Mouse (Mus musculus): Measurements from ENCODE around the gene Fam3b. TPM values are rescaled to one million over a fixed set of nuclear protein-coding genes. Genes with fewer than 3 reads are reported as not detected.

The Fam3b gene
- polyA plus RNA-seq, 1 experiment from 2014 or later, result not detected

GRCm38 (mm10) chr16:97503849-97504248, 10.8 kb downstream of the Fam3b start:
- no peak overlapping the region for H3K4me3 ChIP-seq (ENCODE audit: low read depth, low read length)
- no peak overlapping the region for H3K27ac ChIP-seq (ENCODE audit: low read depth, low read length)
- H3K4me2 ChIP-seq (ENCODE audit: low read depth), result no peak overlapping the region
- H3K9me3 ChIP-seq (ENCODE audit: control insufficient read depth, low read length), result no peaks in the 10 kb centered on the region
- no peaks in the 10 kb centered on the region for H3K4me1 ChIP-seq (ENCODE audit: control insufficient read depth, insufficient read depth, low read length)
- WGBS, result 92% methylated on average over 3 of the region's 3 CpGs
- no peak for ATAC-seq (ENCODE audit: insufficient read depth, low FRiP score, low TSS enrichment)
- H3K9ac ChIP-seq (ENCODE audit: low read length), result no peak overlapping the region
- no peaks in the 10 kb centered on the region for H3K27me3 ChIP-seq (ENCODE audit: control insufficient read depth, insufficient read depth, low read length)
- no peaks in the 10 kb centered on the region for H3K36me3 ChIP-seq (ENCODE audit: control insufficient read depth, insufficient read depth, low read length)
- no peak for DNase-seq (ENCODE audit: low spot score)

- Histone ChIP-seq H3K4me3 (ENCODE audit: low read depth, low read length) (no peak overlapping the region), H3K9ac (ENCODE audit: low read length) (no peak overlapping the region), H3K27ac (ENCODE audit: low read depth, low read length) (no peak overlapping the region), H3K4me1 (ENCODE audit: control insufficient read depth, insufficient read depth, low read length) (no peaks in the 10 kb centered on the region), H3K9me3 (ENCODE audit: control insufficient read depth, low read length) (no peaks in the 10 kb centered on the region), H3K27me3 (ENCODE audit: control insufficient read depth, insufficient read depth, low read length) (no peaks in the 10 kb centered on the region), H3K36me3 (ENCODE audit: control insufficient read depth, insufficient read depth, low read length) (no peaks in the 10 kb centered on the region), H3K4me2 (ENCODE audit: low read depth) (no peak overlapping the region)
- no peak for DNase-seq (ENCODE audit: low spot score)
- 89% methylated on average over 7 of the region's 7 CpGs for WGBS
- no peak for ATAC-seq (ENCODE audit: insufficient read depth, low FRiP score, low TSS enrichment)
Measured at GRCm38 (mm10) chr16:97500901-97501300, 13.7 kb downstream of the Fam3b start.

- no peaks in the 10 kb centered on the region for H3K4me1 ChIP-seq (ENCODE audit: control insufficient read depth, insufficient read depth, low read length)
- no peaks in the 10 kb centered on the region for H3K27me3 ChIP-seq (ENCODE audit: control insufficient read depth, insufficient read depth, low read length)
- ATAC-seq (ENCODE audit: insufficient read depth, low FRiP score, low TSS enrichment), result no peak
- DNase-seq (ENCODE audit: low spot score), result no peak
- H3K27ac ChIP-seq (ENCODE audit: low read depth, low read length), result no peak overlapping the region
- H3K9ac ChIP-seq (ENCODE audit: low read length), result no peak overlapping the region
- no peak overlapping the region for H3K4me3 ChIP-seq (ENCODE audit: low read depth, low read length)
- no peaks in the 10 kb centered on the region for H3K36me3 ChIP-seq (ENCODE audit: control insufficient read depth, insufficient read depth, low read length)
- H3K9me3 ChIP-seq (ENCODE audit: control insufficient read depth, low read length), result no peaks in the 10 kb centered on the region
- 95% methylated on average over 7 of the region's 7 CpGs for WGBS
- H3K4me2 ChIP-seq (ENCODE audit: low read depth), result no peak overlapping the region
Measured at GRCm38 (mm10) chr16:97499450-97499849, 15.2 kb downstream of the Fam3b start.

GRCm38 (mm10) chr16:97498139-97498538, 16.5 kb downstream of the Fam3b start:
- DNase-seq (ENCODE audit: low spot score) (no peak), ATAC-seq (ENCODE audit: insufficient read depth, low FRiP score, low TSS enrichment) (no peak)
- H3K27me3 ChIP-seq (ENCODE audit: control insufficient read depth, insufficient read depth, low read length), result no peaks in the 10 kb centered on the region
- no peak overlapping the region for H3K9ac ChIP-seq (ENCODE audit: low read length)
- no peak overlapping the region for H3K27ac ChIP-seq (ENCODE audit: low read depth, low read length)
- H3K4me2 ChIP-seq (ENCODE audit: low read depth), result no peak overlapping the region
- no peaks in the 10 kb centered on the region for H3K4me1 ChIP-seq (ENCODE audit: control insufficient read depth, insufficient read depth, low read length)
- no peaks in the 10 kb centered on the region for H3K9me3 ChIP-seq (ENCODE audit: control insufficient read depth, low read length)
- 88% methylated on average over 3 of the region's 3 CpGs for WGBS
- H3K4me3 ChIP-seq (ENCODE audit: low read depth, low read length), result no peak overlapping the region
- no peaks in the 10 kb centered on the region for H3K36me3 ChIP-seq (ENCODE audit: control insufficient read depth, insufficient read depth, low read length)

GRCm38 (mm10) chr16:97497682-97498081, 16.9 kb downstream of the Fam3b start:
- Histone ChIP-seq H3K4me1 (ENCODE audit: control insufficient read depth, insufficient read depth, low read length) (no peaks in the 10 kb centered on the region), H3K4me2 (ENCODE audit: low read depth) (no peak overlapping the region), H3K27ac (ENCODE audit: low read depth, low read length) (no peak overlapping the region), H3K36me3 (ENCODE audit: control insufficient read depth, insufficient read depth, low read length) (no peaks in the 10 kb centered on the region), H3K27me3 (ENCODE audit: control insufficient read depth, insufficient read depth, low read length) (no peaks in the 10 kb centered on the region), H3K9me3 (ENCODE audit: control insufficient read depth, low read length) (no peaks in the 10 kb centered on the region), H3K4me3 (ENCODE audit: low read depth, low read length) (no peak overlapping the region), H3K9ac (ENCODE audit: low read length) (no peak overlapping the region)
- DNase-seq (ENCODE audit: low spot score) (no peak), ATAC-seq (ENCODE audit: insufficient read depth, low FRiP score, low TSS enrichment) (no peak)
- WGBS, result 47% methylated on average over 5 of the region's 5 CpGs

GRCm38 (mm10) chr16:97496026-97496425, 18.6 kb downstream of the Fam3b start:
- H3K27me3 ChIP-seq (ENCODE audit: control insufficient read depth, insufficient read depth, low read length), result no peaks in the 10 kb centered on the region
- WGBS, result 50% methylated on average over 3 of the region's 3 CpGs
- no peak overlapping the region for H3K4me3 ChIP-seq (ENCODE audit: low read depth, low read length)
- H3K4me1 ChIP-seq (ENCODE audit: control insufficient read depth, insufficient read depth, low read length), result no peaks in the 10 kb centered on the region
- no peaks in the 10 kb centered on the region for H3K9me3 ChIP-seq (ENCODE audit: control insufficient read depth, low read length)
- H3K36me3 ChIP-seq (ENCODE audit: control insufficient read depth, insufficient read depth, low read length), result no peaks in the 10 kb centered on the region
- no peak for ATAC-seq (ENCODE audit: insufficient read depth, low FRiP score, low TSS enrichment)
- H3K27ac ChIP-seq (ENCODE audit: low read depth, low read length), result no peak overlapping the region
- H3K4me2 ChIP-seq (ENCODE audit: low read depth), result no peak overlapping the region
- no peak overlapping the region for H3K9ac ChIP-seq (ENCODE audit: low read length)
- no peak for DNase-seq (ENCODE audit: low spot score)

GRCm38 (mm10) chr16:97492369-97492768, 22.2 kb downstream of the Fam3b start:
- WGBS, result 95% methylated on average over 1 of the region's 1 CpGs
- no peaks in the 10 kb centered on the region for H3K27me3 ChIP-seq (ENCODE audit: control insufficient read depth, insufficient read depth, low read length)
- H3K4me3 ChIP-seq (ENCODE audit: low read depth, low read length), result no peak overlapping the region
- no peaks in the 10 kb centered on the region for H3K36me3 ChIP-seq (ENCODE audit: control insufficient read depth, insufficient read depth, low read length)
- H3K4me2 ChIP-seq (ENCODE audit: low read depth), result no peak overlapping the region
- H3K9ac ChIP-seq (ENCODE audit: low read length), result no peak overlapping the region
- ATAC-seq (ENCODE audit: insufficient read depth, low FRiP score, low TSS enrichment), result no peak
- no peak overlapping the region for H3K27ac ChIP-seq (ENCODE audit: low read depth, low read length)
- no peaks in the 10 kb centered on the region for H3K4me1 ChIP-seq (ENCODE audit: control insufficient read depth, insufficient read depth, low read length)
- no peaks in the 10 kb centered on the region for H3K9me3 ChIP-seq (ENCODE audit: control insufficient read depth, low read length)
- no peak for DNase-seq (ENCODE audit: low spot score)

- no peak for ATAC-seq (ENCODE audit: insufficient read depth, low FRiP score, low TSS enrichment)
- Histone ChIP-seq H3K9ac (ENCODE audit: low read length) (no peak overlapping the region), H3K4me3 (ENCODE audit: low read depth, low read length) (no peak overlapping the region), H3K27me3 (ENCODE audit: control insufficient read depth, insufficient read depth, low read length) (no peaks in the 10 kb centered on the region), H3K9me3 (ENCODE audit: control insufficient read depth, low read length) (no peaks in the 10 kb centered on the region), H3K27ac (ENCODE audit: low read depth, low read length) (no peak overlapping the region), H3K36me3 (ENCODE audit: control insufficient read depth, insufficient read depth, low read length) (no peaks in the 10 kb centered on the region), H3K4me2 (ENCODE audit: low read depth) (no peak overlapping the region), H3K4me1 (ENCODE audit: control insufficient read depth, insufficient read depth, low read length) (no peaks in the 10 kb centered on the region)
- 91% methylated on average over 2 of the region's 2 CpGs for WGBS
- no peak for DNase-seq (ENCODE audit: low spot score)
Measured at GRCm38 (mm10) chr16:97478655-97479054, 36.0 kb downstream of the Fam3b start.

GRCm38 (mm10) chr16:97476524-97476923, 38.1 kb downstream of the Fam3b start:
- Histone ChIP-seq H3K4me1 (ENCODE audit: control insufficient read depth, insufficient read depth, low read length) (no peaks in the 10 kb centered on the region), H3K27ac (ENCODE audit: low read depth, low read length) (no peak overlapping the region), H3K36me3 (ENCODE audit: control insufficient read depth, insufficient read depth, low read length) (no peaks in the 10 kb centered on the region), H3K9me3 (ENCODE audit: control insufficient read depth, low read length) (no peaks in the 10 kb centered on the region), H3K4me2 (ENCODE audit: low read depth) (no peak overlapping the region), H3K9ac (ENCODE audit: low read length) (no peak overlapping the region), H3K4me3 (ENCODE audit: low read depth, low read length) (no peak overlapping the region), H3K27me3 (ENCODE audit: control insufficient read depth, insufficient read depth, low read length) (no peaks in the 10 kb centered on the region)
- 91% methylated on average over 1 of the region's 1 CpGs for WGBS
- DNase-seq (ENCODE audit: low spot score) (no peak), ATAC-seq (ENCODE audit: insufficient read depth, low FRiP score, low TSS enrichment) (no peak)

Measured in neural tube, embryonic 11.5 days (tissue).